Mouse (Mus musculus) liver, embryonic 14.5 days (tissue): ENCODE results near the gene Jam2. TPM values are rescaled to one million over a fixed set of nuclear protein-coding genes. Genes with fewer than 3 reads are reported as not detected.

Experiments used
- ATAC-seq: fragments of 200-750 bp; cut with Nextera tagmentation; 2 replicates; pipeline ENCODE4 v1.8.0; 2017; ENCODE audit warnings: moderate number of reproducible peaks, mild to moderate bottlenecking, moderate library complexity; ENCODE audit not compliant: insufficient read depth
- DNase-seq, 3 experiments: peaks; one replicate each; pipeline ENCODE4 v3.0.0-alpha.2; 2012 to 2013; ENCODE audit warnings: low read depth in 3 of 3, low spot score in 3 of 3
- H3K27ac ChIP-seq: fragments of 300-500 bp; sonication (generic); 2 replicates; pipeline ENCODE4 v1.5.1; 2014; ENCODE audit warnings: moderate library complexity, mild to moderate bottlenecking, control low read depth, inconsistent platforms
- H3K27me3 ChIP-seq: fragments of 300-500 bp; sonication (generic); 2 replicates; pipeline ENCODE4 v1.6.1; 2014; ENCODE audit warnings: mild to moderate bottlenecking, low read length, moderate library complexity; ENCODE audit not compliant: control insufficient read depth, insufficient read depth
- H3K36me3 ChIP-seq: fragments of 300-500 bp; sonication (generic); replicated peaks from 2 replicates; pipeline ENCODE4 v1.6.1; 2014; ENCODE audit warnings: low read depth; ENCODE audit not compliant: control insufficient read depth, insufficient read depth
- H3K4me1 ChIP-seq, 2 experiments: fragments of 200-500 bp in 1 of 2; fragments of 300-500 bp in 1 of 2; sonication (generic) in 1 of 2; replicated peaks; 2 replicates each; pipeline ENCODE4 v1.6.1; 2012 to 2014; ENCODE audit warnings: antibody characterized with exemption in 1 of 2, inconsistent platforms in 1 of 2, low read length in 1 of 2; ENCODE audit not compliant: control insufficient read depth in 2 of 2, insufficient read depth in 2 of 2
- H3K4me2 ChIP-seq: fragments of 300-500 bp; sonication (generic); 2 replicates; pipeline ENCODE4 v1.6.1; 2014; ENCODE audit warnings: low read depth, mild to moderate bottlenecking, control low read depth, moderate library complexity
- H3K4me3 ChIP-seq, 2 experiments: fragments of 200-500 bp in 1 of 2; fragments of 300-500 bp in 1 of 2; sonication (generic) in 1 of 2; 2 replicates each; pipeline ENCODE4 v1.5.1; 2012 to 2014; ENCODE audit warnings: low read depth in 2 of 2, low read length in 2 of 2, mild to moderate bottlenecking in 2 of 2, control low read depth in 1 of 2, inconsistent platforms in 1 of 2, moderate library complexity in 1 of 2; ENCODE audit not compliant: insufficient read depth in 1 of 2
- H3K9ac ChIP-seq: fragments of 300-500 bp; sonication (generic); replicated peaks from 2 replicates; pipeline ENCODE4 v1.6.1; 2014; ENCODE audit warnings: mild to moderate bottlenecking, control low read depth, moderate library complexity
- H3K9me3 ChIP-seq: fragments of 300-500 bp; sonication (generic); 2 replicates; pipeline ENCODE4 v1.6.1; 2016; ENCODE audit warnings: low read length, mixed read lengths; ENCODE audit not compliant: control insufficient read depth
- CTCF ChIP-seq: IDR thresholded peaks from 2 replicates; pipeline ENCODE4 v1.5.1; 2016; ENCODE audit warnings: antibody characterized with exemption, low read depth, control low read depth
- EP300 ChIP-seq: IDR thresholded peaks from 2 replicates; pipeline ENCODE4 v1.6.1; 2016; ENCODE audit warnings: antibody characterized with exemption, low read depth
- WGBS: fragments of 180-500 bp; shearing (Covaris S2); extraction: QIAGEN DNeasy Blood & Tissue Kit; methylation state at CpG from one replicate; pipeline ENCODE4 v1.1.7; 2014; ENCODE audit not compliant: insufficient replicate concordance; 5-methylcytosine and 5-hydroxymethylcytosine counted together
- polyA plus RNA-seq, 2 experiments: library from polyadenylated mRNA; depleted of rRNA in 1 of 2; stranded (reverse) in 1 of 2; unstranded in 1 of 2; fragments of >200 nt; fragmentation: Nextera tagmentation in 1 of 2; extraction: Ambion mirVana in 1 of 2; gene quantifications; 2 replicates each; pipeline versions ENCODE4 v1.2.1 to v1.2.3; 2012 to 2014

Jam2 gene
- polyA plus RNA-seq, 2 experiments: 0.87 to 1.7 TPM

GRCm38 (mm10) chr16:84775356-84775755 lies 1.4 kb downstream of the Jam2 start:
- H3K9me3 ChIP-seq: no peaks in the 10 kb centered on the region
- ATAC-seq (no peak), DNase-seq (no peak)
- H3K4me1 ChIP-seq: no peaks in the 10 kb centered on the region
- no peak overlapping the region for H3K27ac ChIP-seq
- no peak overlapping the region for H3K4me3 ChIP-seq
- TF ChIP-seq EP300 (no peak), CTCF (no peak)
- H3K4me2 ChIP-seq: no peak overlapping the region
- H3K36me3 ChIP-seq: no peaks in the 10 kb centered on the region
- H3K27me3 ChIP-seq: peaks cover 25% of the 10 kb centered on the region
- no peak overlapping the region for H3K9ac ChIP-seq
- 26% methylated on average over 11 of the region's 11 CpGs for WGBS

DNA sequence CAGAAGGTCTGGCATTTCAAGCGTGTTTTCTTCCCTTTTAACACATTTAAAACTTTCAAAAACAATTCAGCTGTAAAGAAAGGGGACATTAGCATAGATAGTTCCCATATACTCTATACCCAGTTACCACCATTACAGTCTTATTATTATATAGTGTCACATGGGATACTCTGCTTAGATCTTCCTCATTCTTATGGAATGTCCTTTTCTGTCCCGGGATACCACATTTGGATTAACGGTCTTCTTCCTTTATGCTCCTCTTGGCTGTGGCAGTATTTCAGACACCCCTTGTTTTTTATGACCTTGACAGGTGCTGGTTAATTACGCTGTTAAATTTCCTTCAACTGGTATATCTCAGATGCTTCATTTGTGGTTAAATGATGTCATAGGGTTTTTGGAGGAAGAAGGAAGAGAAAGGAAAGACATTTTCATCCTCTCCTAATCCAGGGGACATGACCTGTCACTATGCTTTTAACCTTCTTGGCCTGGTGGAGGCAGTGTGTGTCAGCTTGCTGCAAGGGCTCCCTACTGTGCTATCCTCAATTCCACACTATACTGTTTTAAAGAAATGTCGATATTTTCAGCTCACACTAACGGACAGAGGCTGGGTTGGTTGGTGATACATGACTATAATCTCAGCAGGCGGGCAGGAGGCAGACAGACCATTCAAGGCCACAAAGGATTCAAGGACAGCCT lies 2.3 kb downstream of the Jam2 start:
- TF ChIP-seq EP300 (no peak), CTCF (peak; percentile 30)
- WGBS: 38% methylated on average over 7 of the region's 7 CpGs
- ATAC-seq (no peak), DNase-seq (no peak)
- H3K4me1 ChIP-seq: no peaks in the 10 kb centered on the region
- no peaks in the 10 kb centered on the region for H3K9me3 ChIP-seq
- H3K36me3 ChIP-seq: no peaks in the 10 kb centered on the region
- no peak overlapping the region for H3K27ac ChIP-seq
- no peak overlapping the region for H3K4me3 ChIP-seq
- H3K27me3 ChIP-seq: peaks cover 25% of the 10 kb centered on the region
- H3K9ac ChIP-seq: no peak overlapping the region
- no peak overlapping the region for H3K4me2 ChIP-seq

GRCm38 (mm10) chr16:84778431-84778830 lies 4.5 kb downstream of the Jam2 start:
- 69% methylated on average over 6 of the region's 6 CpGs for WGBS
- H3K4me3 ChIP-seq: no peak overlapping the region
- H3K4me1 ChIP-seq: no peaks in the 10 kb centered on the region; a peak in 1 of 4 replicates
- no peak overlapping the region for H3K4me2 ChIP-seq
- H3K9me3 ChIP-seq: no peaks in the 10 kb centered on the region
- no peaks in the 10 kb centered on the region for H3K36me3 ChIP-seq
- no peak overlapping the region for H3K9ac ChIP-seq
- DNase-seq: no peak
- TF ChIP-seq CTCF: no peak
- TF ChIP-seq EP300: no peak
- no peak for ATAC-seq
- H3K27ac ChIP-seq: no peak overlapping the region
- peaks cover 20% of the 10 kb centered on the region for H3K27me3 ChIP-seq

- TF ChIP-seq CTCF: no peak
- no peak for TF ChIP-seq EP300
- Histone ChIP-seq H3K4me1 (no peaks in the 10 kb centered on the region; a peak in 1 of 4 replicates), H3K27me3 (peaks cover 16% of the 10 kb centered on the region), H3K9me3 (no peaks in the 10 kb centered on the region), H3K9ac (no peak overlapping the region), H3K27ac (no peak overlapping the region), H3K36me3 (no peaks in the 10 kb centered on the region), H3K4me2 (no peak overlapping the region), H3K4me3 (no peak overlapping the region)
- ATAC-seq (no peak), DNase-seq (no peak)
- WGBS: 66% methylated on average over 6 of the region's 6 CpGs
These were observed 5.1 kb downstream of the Jam2 start for GRCm38 (mm10) chr16:84778861-84779630.

DNA sequence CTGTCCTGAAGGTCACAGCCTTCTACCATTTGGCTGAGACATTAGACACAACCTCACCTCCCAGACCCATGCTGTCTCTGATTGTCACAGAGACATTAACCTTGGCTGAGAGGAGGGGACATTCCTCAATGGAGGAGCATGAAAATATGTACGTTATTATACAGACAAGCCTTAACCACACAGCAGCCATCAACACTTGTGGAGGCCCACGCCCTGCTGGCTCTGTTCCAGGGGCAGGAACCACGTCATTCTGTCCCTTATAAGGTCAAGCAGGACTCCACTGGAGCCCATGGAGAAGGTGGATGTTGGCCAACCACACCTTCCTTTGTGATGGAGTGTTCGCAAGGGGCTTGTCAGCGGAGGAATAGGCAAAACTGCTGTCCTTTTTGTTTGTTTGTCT lies 5.8 kb downstream of the Jam2 start:
- no peak for TF ChIP-seq CTCF
- no peak for TF ChIP-seq EP300
- Histone ChIP-seq H3K4me2 (no peak overlapping the region), H3K27me3 (peaks cover 9% of the 10 kb centered on the region), H3K27ac (no peak overlapping the region), H3K9me3 (no peaks in the 10 kb centered on the region), H3K36me3 (no peaks in the 10 kb centered on the region), H3K9ac (no peak overlapping the region), H3K4me1 (no peaks in the 10 kb centered on the region; a peak in 1 of 4 replicates), H3K4me3 (no peak overlapping the region)
- ATAC-seq (no peak), DNase-seq (no peak)
- 61% methylated on average over 5 of the region's 5 CpGs for WGBS
